Mouse (Mus musculus): ENCODE data around the gene Dgkk. TPM values are rescaled to one million over a fixed set of nuclear protein-coding genes. Genes with fewer than 3 reads are reported as not detected.

Gene Dgkk
- 0.04 TPM in 1 of 2 replicates, not detected in the other for polyA plus RNA-seq (2012; rRNA removed; ENCODE audit: low replicate concordance)

DNA sequence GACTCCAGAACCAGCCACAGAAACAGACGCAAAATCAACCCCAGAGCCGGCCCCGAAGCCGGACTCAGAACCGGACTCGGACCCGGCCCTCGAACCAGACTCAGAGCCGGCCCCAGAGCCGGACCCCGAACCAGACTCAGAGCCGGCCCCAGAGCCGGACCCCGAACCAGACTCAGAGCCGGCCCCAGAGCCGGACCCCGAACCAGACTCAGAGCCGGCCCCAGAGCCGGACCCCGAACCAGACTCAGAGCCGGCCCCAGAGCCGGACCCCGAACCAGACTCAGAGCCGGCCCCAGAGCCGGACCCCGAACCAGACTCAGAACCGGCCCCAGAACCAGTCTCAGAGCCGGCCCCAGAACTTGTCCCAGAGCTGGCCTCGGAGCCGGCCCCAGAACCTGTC, at the start of gene Dgkk:
Gene Dgkk (plus strand): TSS at position 301 of the 400 bp plus-strand sequence.

